ENCODE assay signal across 9 mouse cellular contexts in genomic region chr9:110296867-110297627, GRCm38 (mm10). TPM values are rescaled to one million over a fixed set of nuclear protein-coding genes. Genes with fewer than 3 reads are reported as not detected.
A peak's percentile ranks its signal among the peaks of the same experiment; 100 is the strongest.
DNase-seq lines count a peak whose midpoint lies in the region; ATAC-seq and TF ChIP-seq lines count a peak whose summit lies in the region.
"Had no signal": no experiment of that assay in that cellular context is flagged by ENCODE, and none has a peak within 500 bp of the region (broad histone marks: within the 10 kb centered on the region; RNA-seq: fewer than 3 reads in every experiment).

No protein-coding gene starts in this region.

- peak; percentile 98 for TF ChIP-seq RAD21 in MEL (IDR thresholded peaks at IDR 0.05; ENCODE audit: low read depth, low read length)

- H3K27me3 ChIP-seq in MEL (ENCODE audit: control insufficient read depth in 1 of 2, insufficient read depth in 2 of 2, low read length in 2 of 2) = no peaks in the 10 kb centered on the region
- no peaks in the 10 kb centered on the region for H3K27me3 ChIP-seq in hindbrain, embryonic 12.5 days
- H3K27me3 ChIP-seq: lung, embryonic 15.5 days had no signal

- 6% methylated on average over 5 of the region's 5 CpGs for WGBS in hindbrain, embryonic 12.5 days

- no peak overlapping the region for H3K4me3 ChIP-seq in MEL (ENCODE audit: control insufficient read depth in 1 of 2, insufficient read depth in 1 of 2, low read depth in 2 of 2, low read length in 2 of 2)
- no peak overlapping the region for H3K4me3 ChIP-seq in hindbrain, embryonic 12.5 days
- H3K4me3 ChIP-seq: lung, embryonic 15.5 days had no signal

- no peak for TF ChIP-seq POLR2A in MEL (IDR thresholded peaks at IDR 0.05; ENCODE audit: control insufficient read depth in 1 of 2, insufficient read depth in 1 of 2, low read depth in 1 of 2, low read length in 2 of 2, poor library complexity in 1 of 2)

- H3K9me3 ChIP-seq in MEL (replicated peaks; ENCODE audit: insufficient read depth, low read length) = no peaks in the 10 kb centered on the region
- H3K9me3 ChIP-seq in hindbrain, embryonic 12.5 days (replicated peaks) = 0 out of 2 replicates have a peak, but pooled peaks cover 4% of the 10 kb centered on the region
- H3K9me3 ChIP-seq: lung, embryonic 15.5 days had no signal

- TF ChIP-seq EP300 in MEL (IDR thresholded peaks at IDR 0.05; ENCODE audit: low read depth in 1 of 2, low read length in 2 of 2) = no peak

- no peaks in the 10 kb centered on the region for H3K36me3 ChIP-seq in MEL (ENCODE audit: control insufficient read depth in 1 of 2, insufficient read depth in 2 of 2, low read length in 2 of 2)
- no peaks in the 10 kb centered on the region for H3K36me3 ChIP-seq in hindbrain, embryonic 12.5 days
- H3K36me3 ChIP-seq: lung, embryonic 15.5 days had no signal

- TF ChIP-seq CTCF in MEL (IDR thresholded peaks at IDR 0.05 in 2 of 3, conservative IDR thresholded peaks at IDR 0.05 in 1 of 3; ENCODE audit: control insufficient read depth in 1 of 3, insufficient read depth in 1 of 3, low read depth in 2 of 3, low read length in 3 of 3, poor library complexity in 1 of 3, severe bottlenecking in 1 of 3) = peak; percentile 87 to 97 (median 95); a peak in 5 of 6 replicates

- no peak overlapping the region for H3K27ac ChIP-seq in MEL (ENCODE audit: control insufficient read depth, low read depth, low read length)
- H3K27ac ChIP-seq in hindbrain, embryonic 12.5 days = no peak overlapping the region
- H3K27ac ChIP-seq: lung, embryonic 15.5 days had no signal

- ATAC-seq in hindbrain, embryonic 12.5 days (ENCODE audit: low FRiP score) = peak; percentile 72

- H3K9ac ChIP-seq in MEL (ENCODE audit: control insufficient read depth, low read depth, low read length, poor library complexity, severe bottlenecking) = peak overlapping the region; percentile 37
- no peak overlapping the region for H3K9ac ChIP-seq in hindbrain, embryonic 12.5 days
- H3K9ac ChIP-seq: lung, embryonic 15.5 days had no signal

- no peaks in the 10 kb centered on the region for H3K79me2 ChIP-seq in MEL (ENCODE audit: control insufficient read depth, insufficient read depth, low read length, poor library complexity)

- no peaks in the 10 kb centered on the region; a peak in 1 of 4 replicates for H3K4me1 ChIP-seq in MEL (ENCODE audit: control insufficient read depth in 1 of 2, insufficient read depth in 2 of 2, low read length in 2 of 2)
- 0 out of 2 replicates have a peak, but pooled peaks cover 15% of the 10 kb centered on the region for H3K4me1 ChIP-seq in hindbrain, embryonic 12.5 days
- H3K4me1 ChIP-seq: lung, embryonic 15.5 days had no signal

- no peak overlapping the region for H3K4me2 ChIP-seq in hindbrain, embryonic 12.5 days (replicated peaks)
- H3K4me2 ChIP-seq: lung, embryonic 15.5 days had no signal

- DNase-seq in MEL (ENCODE audit: low read depth, low spot score) = peak; percentile 91
- peak; percentile 80 to 88 for DNase-seq in cerebellum, adult 18-20 months
- DNase-seq in forelimb bud, embryonic 11.5 days (ENCODE audit: low read depth, low spot score) = peak; percentile 89
- peak; percentile 75 for DNase-seq in layer of hippocampus, adult 9-11 months
- DNase-seq in lung, postnatal 14 days = peak; percentile 83
- peak; percentile 84 for DNase-seq in retina, adult 2 months (ENCODE audit: low read depth, low spot score)
- DNase-seq in thymus, postnatal 25 days = peak; percentile 75

TF ChIP-seq in MEL, 35 proteins besides CTCF, POLR2A, EP300 and RAD21:
- TF ChIP-seq MXI1 (IDR thresholded peaks at IDR 0.05; ENCODE audit: low read depth, low read length) = peak; percentile 72
- peak; percentile 46; the same call in 1 of the 2 replicates for TF ChIP-seq ZNF384 (IDR thresholded peaks at IDR 0.05; ENCODE audit: low read depth, low read length)
- TF ChIP-seq USF1 (IDR thresholded peaks at IDR 0.05; ENCODE audit: low read depth, low read length) = peak; percentile 70
- no peak for TF ChIP-seq ZKSCAN1 (IDR thresholded peaks at IDR 0.05; ENCODE audit: low read depth, low read length)
- TF ChIP-seq MYC (IDR thresholded peaks at IDR 0.05; ENCODE audit: low read depth, low read length) = peak; percentile 63; the same call in 1 of the 2 replicates
- no peak for TF ChIP-seq ELF1 (IDR thresholded peaks at IDR 0.05; ENCODE audit: low read depth, low read length)
- TF ChIP-seq CHD1 (IDR thresholded peaks at IDR 0.05; ENCODE audit: low read depth, low read length) = no peak
- TF ChIP-seq SIN3A (IDR thresholded peaks at IDR 0.05; ENCODE audit: low read length) = 0 out of 2 replicates have a peak, but pooled peaks have one; percentile 57
- no peak for TF ChIP-seq RCOR1 (IDR thresholded peaks at IDR 0.05; ENCODE audit: low read depth, low read length)
- TF ChIP-seq ZC3H11A (IDR thresholded peaks at IDR 0.05; ENCODE audit: low read depth, low read length) = peak; percentile 94
- peak; percentile 93 for TF ChIP-seq SMC3 (IDR thresholded peaks at IDR 0.05; ENCODE audit: low read depth, low read length)
- 0 out of 2 replicates have a peak, but pooled peaks have one; percentile 42 for TF ChIP-seq HCFC1 (IDR thresholded peaks at IDR 0.05; ENCODE audit: low read depth, low read length)
- peak; percentile 82; the same call in 1 of the 2 replicates for TF ChIP-seq BHLHE40 (IDR thresholded peaks at IDR 0.05; ENCODE audit: borderline replicate concordance, low read depth, low read length)
- TF ChIP-seq MAFK (IDR thresholded peaks at IDR 0.05; ENCODE audit: borderline replicate concordance, low read depth, low read length) = no peak
- TF ChIP-seq MAX (IDR thresholded peaks at IDR 0.05; ENCODE audit: low read length) = no peak
- no peak for TF ChIP-seq NRF1 (IDR thresholded peaks at IDR 0.05; ENCODE audit: insufficient read depth, low read depth, low read length, poor library complexity, severe bottlenecking)
- TF ChIP-seq NELFE (IDR thresholded peaks at IDR 0.05; ENCODE audit: low read depth, low read length) = 0 out of 2 replicates have a peak, but pooled peaks have one; percentile 16
- no peak for TF ChIP-seq POLR2AphosphoS5 (IDR thresholded peaks at IDR 0.05; ENCODE audit: borderline replicate concordance, low read depth, low read length)
- TF ChIP-seq TAL1 (IDR thresholded peaks at IDR 0.05; ENCODE audit: low read length) = no peak
- TF ChIP-seq GATA1 (IDR thresholded peaks at IDR 0.05; ENCODE audit: low read depth, low read length) = no peak
- no peak for TF ChIP-seq UBTF (IDR thresholded peaks at IDR 0.05; ENCODE audit: borderline replicate concordance, insufficient read depth, low read depth, low read length)
- no peak for TF ChIP-seq USF2 (IDR thresholded peaks at IDR 0.05; ENCODE audit: borderline replicate concordance in 1 of 2, insufficient read depth in 1 of 2, low read depth in 1 of 2, low read length in 2 of 2)
- no peak for TF ChIP-seq ZMIZ1 (IDR thresholded peaks at IDR 0.05; ENCODE audit: low read depth, low read length)

RNA-seq across cellular contexts. Expression of gene Elp6, which starts 7.9 kb away (rescaled TPM):
- 32.6 and 34.6 TPM in 2 replicates for total RNA-seq in MEL (2012; rRNA removed)
- 10 to 100 TPM in 1 of 2 experiments, not detected in 1; 29.6 TPM for polyA plus RNA-seq in MEL (2012; ENCODE audit: insufficient read depth in 1 of 2, insufficient read length in 2 of 2, low read depth in 1 of 2, low replicate concordance in 2 of 2, missing spikeins in 1 of 2)
- polyA plus RNA-seq in hindbrain, embryonic 12.5 days (2016; fragmentation: Nextera tagmentation; extraction: Ambion mirVana) = 31.5 and 32.2 TPM in 2 replicates

RNA-seq across cellular contexts. Expression of gene Scap, which starts 36.0 kb away (rescaled TPM):
- total RNA-seq in MEL (2012; rRNA removed) = 59.0 and 59.4 TPM in 2 replicates
- polyA plus RNA-seq in MEL (2012; ENCODE audit: insufficient read depth in 1 of 2, insufficient read length in 2 of 2, low read depth in 1 of 2, low replicate concordance in 2 of 2, missing spikeins in 1 of 2) = 10 to 100 TPM in 1 of 2 experiments, not detected in 1; 88.8 TPM
- 38.3 and 47.3 TPM in 2 replicates for polyA plus RNA-seq in hindbrain, embryonic 12.5 days (2016; fragmentation: Nextera tagmentation; extraction: Ambion mirVana)

RNA-seq across cellular contexts. Expression of gene Cspg5, which starts 53.5 kb away (rescaled TPM):
- total RNA-seq in MEL (2012; rRNA removed) = 0.49 and 0.65 TPM in 2 replicates
- polyA plus RNA-seq in MEL (2012; ENCODE audit: insufficient read depth in 1 of 2, insufficient read length in 2 of 2, low read depth in 1 of 2, low replicate concordance in 2 of 2, missing spikeins in 1 of 2) = 1 to 10 TPM in 1 of 2 experiments, not detected in 1; 1.0 TPM
- 27.3 and 27.7 TPM in 2 replicates for polyA plus RNA-seq in hindbrain, embryonic 12.5 days (2016; fragmentation: Nextera tagmentation; extraction: Ambion mirVana)

Comparison
In these comparisons a context has a peak if more than half of its experiments do, and no peak if none do; other contexts are left out.
1. RNA of gene Cspg5, which starts 53.5 kb away (polyA plus RNA-seq): 27.3 to 27.7 TPM in hindbrain, embryonic 12.5 days; 1.0 TPM in MEL; every median in the first group is over 10 times any median in the second.
2. Peak in every context shown above with its lines, with median percentiles within 50 percentile points of each other: DNase-seq.